Mouse (Mus musculus): ENCODE data around the gene Got2. TPM values are rescaled to one million over a fixed set of nuclear protein-coding genes. Genes with fewer than 3 reads are reported as not detected.
A peak's percentile ranks its signal among the peaks of the same experiment; 100 is the strongest.
"Not testable (repeated sequence)": the region's sequence is repeated elsewhere in the genome, so short reads cannot be mapped to it uniquely, and the experiment has no call there.

The Got2 gene
- polyA plus RNA-seq, 1 experiment from 2014 or later = 322 TPM

DNA sequence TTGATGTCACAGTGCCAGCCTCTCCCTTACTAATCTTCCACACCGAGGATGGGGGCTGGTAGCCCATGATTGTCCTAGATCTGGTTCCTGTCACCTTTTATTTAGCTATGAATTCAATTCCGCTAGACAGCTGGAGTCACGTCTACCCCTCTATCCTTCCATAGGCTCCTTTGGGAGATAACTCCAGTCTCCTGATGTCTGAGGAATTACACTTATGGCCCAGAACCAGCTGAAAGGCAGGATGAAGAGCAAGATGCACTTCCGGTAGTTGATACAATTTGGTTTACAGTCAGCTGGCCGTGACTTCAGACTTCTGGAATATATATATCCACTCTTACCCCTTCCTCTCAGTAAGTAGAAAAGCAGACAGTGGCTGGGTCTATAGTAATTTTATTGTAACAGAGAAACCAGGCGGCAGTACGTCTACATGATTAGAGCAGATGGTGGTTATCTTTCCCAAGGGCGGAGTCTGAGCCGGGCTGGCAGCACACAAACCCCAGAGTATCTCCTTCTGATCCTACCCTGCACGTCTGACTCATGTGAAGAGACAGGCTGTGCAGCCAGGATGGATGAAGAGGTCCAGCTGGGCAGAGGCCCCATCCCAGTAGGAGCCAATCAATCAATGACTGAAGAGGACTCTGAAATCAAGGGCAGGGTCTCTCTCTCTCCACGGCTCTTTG lies 24.4 kb downstream of the Got2 start:
- H3K4me1 ChIP-seq; ATAC-seq (ENCODE audit: extremely low read depth, insufficient number of reproducible peaks, low FRiP score, low TSS enrichment); H3K4me2 ChIP-seq; H3K27ac ChIP-seq (replicated peaks); H3K9me3 ChIP-seq; H3K9ac ChIP-seq; H3K4me3 ChIP-seq; H3K27me3 ChIP-seq (replicated peaks): not testable (repeated sequence)
- peaks cover 57% of the 10 kb centered on the region for H3K36me3 ChIP-seq
- 54% methylated on average over 10 of the region's 11 CpGs for WGBS

DNA sequence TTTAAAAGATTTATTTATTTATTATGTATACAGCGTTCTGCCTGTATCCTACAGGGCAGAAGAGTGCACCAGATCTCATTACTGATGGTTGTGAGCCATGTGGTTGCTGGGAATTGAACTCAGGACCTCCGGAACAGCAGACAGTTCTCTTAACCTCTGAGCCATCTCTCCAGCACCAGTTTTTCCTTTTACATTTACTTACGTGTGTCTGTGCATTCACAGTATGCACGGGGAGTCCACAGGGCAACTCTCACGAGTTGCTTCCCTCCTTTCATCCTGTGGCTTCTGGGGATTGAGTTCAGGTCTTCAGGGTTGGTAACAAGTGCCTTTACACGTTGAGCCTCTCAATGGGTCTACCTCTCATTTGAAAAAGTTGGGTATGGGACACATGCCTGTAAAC lies 34.2 kb downstream of the Got2 start:
- H3K9me3 ChIP-seq = no peaks in the 10 kb centered on the region
- no peak for ATAC-seq (ENCODE audit: extremely low read depth, insufficient number of reproducible peaks, low FRiP score, low TSS enrichment)
- no peak overlapping the region for H3K4me3 ChIP-seq
- no peaks in the 10 kb centered on the region for H3K36me3 ChIP-seq
- no peak overlapping the region for H3K27ac ChIP-seq (replicated peaks)
- 74% methylated on average over 6 of the region's 6 CpGs for WGBS
- no peaks in the 10 kb centered on the region for H3K27me3 ChIP-seq (replicated peaks)
- H3K9ac ChIP-seq = no peak overlapping the region
- no peak overlapping the region for H3K4me2 ChIP-seq
- H3K4me1 ChIP-seq = peaks cover 16% of the 10 kb centered on the region

DNA sequence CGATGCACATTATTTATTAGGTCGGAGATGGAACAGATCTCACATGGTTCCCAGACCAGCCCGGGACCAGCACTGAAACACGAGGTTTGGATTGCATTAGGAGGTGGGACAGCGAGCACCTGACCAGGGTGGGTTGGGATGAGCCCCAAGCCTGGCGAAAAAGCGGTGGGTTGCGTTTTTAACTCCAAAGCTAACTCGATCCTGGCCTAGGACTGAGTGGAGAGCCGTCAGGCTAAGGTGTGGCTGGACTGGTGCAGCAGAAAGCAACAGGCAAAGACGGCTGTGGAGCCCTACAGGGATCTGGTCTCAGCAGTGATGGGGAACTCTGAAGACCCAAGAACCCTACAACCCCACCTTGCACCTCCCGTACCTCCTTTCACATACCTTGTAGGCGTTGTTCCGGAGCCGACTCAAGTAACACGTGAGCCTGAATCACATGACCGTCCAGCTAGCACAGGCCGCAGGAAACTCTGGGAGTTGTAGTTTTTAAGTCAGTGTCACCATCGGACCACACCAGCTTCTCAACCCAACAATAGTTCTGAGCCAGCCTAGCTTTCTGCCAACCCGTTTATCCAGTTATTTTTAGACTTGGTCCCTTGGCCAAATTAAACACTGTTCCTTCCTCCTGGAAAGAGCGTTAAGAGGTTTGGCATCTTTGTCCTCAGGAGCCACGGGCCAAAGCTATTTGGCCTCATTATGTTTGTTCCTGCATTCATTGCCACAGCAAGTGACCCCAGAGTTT lies 35.1 kb downstream of the Got2 start, which contains the start of gene Slc38a7:
Gene Slc38a7 (minus strand): TSS at position 438 of the 742 bp plus-strand sequence.
- ATAC-seq (ENCODE audit: extremely low read depth, insufficient number of reproducible peaks, low FRiP score, low TSS enrichment) = peak; percentile 87
- peaks cover 16% of the 10 kb centered on the region for H3K4me1 ChIP-seq

DNA sequence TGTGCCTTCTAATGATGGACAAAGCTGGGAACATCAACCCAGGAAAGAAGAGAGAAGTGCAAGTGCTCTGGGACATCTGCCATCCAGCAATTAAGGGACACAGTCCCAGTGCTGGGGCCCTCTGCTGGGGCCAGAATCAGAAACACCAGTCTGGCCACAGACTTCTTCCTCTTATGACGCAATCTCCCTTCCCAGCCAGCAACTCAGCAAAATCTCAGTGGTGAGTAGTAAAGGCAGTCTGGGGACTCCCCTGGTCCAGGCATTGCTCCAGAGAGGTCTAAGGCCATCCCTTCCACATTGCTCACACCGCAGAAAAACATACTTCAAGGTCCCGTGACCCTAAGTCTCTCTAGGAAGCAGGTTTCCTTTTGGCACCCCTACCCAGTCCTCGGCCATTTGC lies 36.1 kb downstream of the Got2 start:
- peaks cover 16% of the 10 kb centered on the region for H3K4me1 ChIP-seq
- H3K36me3 ChIP-seq = peaks cover 7% of the 10 kb centered on the region
- H3K27me3 ChIP-seq (replicated peaks) = no peaks in the 10 kb centered on the region
- H3K9me3 ChIP-seq = no peaks in the 10 kb centered on the region
- peak overlapping the region; percentile 89 for H3K9ac ChIP-seq
- H3K4me2 ChIP-seq = peak overlapping the region; percentile 90
- no peak for ATAC-seq (ENCODE audit: extremely low read depth, insufficient number of reproducible peaks, low FRiP score, low TSS enrichment)
- WGBS = 58% methylated on average over 4 of the region's 4 CpGs
- no peak overlapping the region for H3K27ac ChIP-seq (replicated peaks)
- H3K4me3 ChIP-seq = peak overlapping the region; percentile 82

More for the DNA sequence above, 35.1 kb downstream of the Got2 start, which contains the start of gene Slc38a7:
- Histone ChIP-seq H3K9ac (peak within 1 kb of the TSS; percentile 89), H3K4me3 (peak within 1 kb of the TSS; percentile 82), H3K9me3 (no peaks in the 10 kb centered on the region), H3K36me3 (peaks cover 2% of the 10 kb centered on the region), H3K27me3 (replicated peaks) (no peaks in the 10 kb centered on the region), H3K4me2 (peak within 1 kb of the TSS; percentile 90), H3K27ac (replicated peaks) (peak within 1 kb of the TSS; percentile 28)
- WGBS = 13% methylated on average over 22 of the region's 22 CpGs

DNA sequence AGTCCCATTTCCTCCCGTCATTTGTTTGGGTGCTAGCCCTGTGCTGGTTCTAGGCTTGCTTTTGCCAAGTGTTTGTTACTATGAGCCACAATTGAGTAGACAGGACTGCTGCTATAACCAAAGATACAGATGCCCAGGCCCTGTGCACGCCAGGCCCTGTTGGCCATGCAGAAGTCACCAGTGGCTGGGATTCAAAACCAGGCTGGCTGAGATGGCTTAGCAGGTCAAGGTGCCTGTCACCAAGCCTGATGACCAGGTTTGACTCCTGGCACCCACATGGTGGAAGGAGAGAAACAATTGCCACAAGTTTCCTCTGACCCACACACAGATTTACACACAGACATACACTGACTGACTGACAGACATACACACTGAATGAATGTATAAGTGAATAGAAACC lies 38.0 kb downstream of the Got2 start:
- Histone ChIP-seq H3K9ac (no peak overlapping the region), H3K4me1 (peaks cover 23% of the 10 kb centered on the region), H3K36me3 (peaks cover 22% of the 10 kb centered on the region), H3K27ac (replicated peaks) (no peak overlapping the region), H3K4me2 (no peak overlapping the region), H3K4me3 (no peak overlapping the region), H3K9me3 (no peaks in the 10 kb centered on the region), H3K27me3 (replicated peaks) (no peaks in the 10 kb centered on the region)
- WGBS = 90% methylated on average over 2 of the region's 2 CpGs
- ATAC-seq (ENCODE audit: extremely low read depth, insufficient number of reproducible peaks, low FRiP score, low TSS enrichment) = no peak

DNA sequence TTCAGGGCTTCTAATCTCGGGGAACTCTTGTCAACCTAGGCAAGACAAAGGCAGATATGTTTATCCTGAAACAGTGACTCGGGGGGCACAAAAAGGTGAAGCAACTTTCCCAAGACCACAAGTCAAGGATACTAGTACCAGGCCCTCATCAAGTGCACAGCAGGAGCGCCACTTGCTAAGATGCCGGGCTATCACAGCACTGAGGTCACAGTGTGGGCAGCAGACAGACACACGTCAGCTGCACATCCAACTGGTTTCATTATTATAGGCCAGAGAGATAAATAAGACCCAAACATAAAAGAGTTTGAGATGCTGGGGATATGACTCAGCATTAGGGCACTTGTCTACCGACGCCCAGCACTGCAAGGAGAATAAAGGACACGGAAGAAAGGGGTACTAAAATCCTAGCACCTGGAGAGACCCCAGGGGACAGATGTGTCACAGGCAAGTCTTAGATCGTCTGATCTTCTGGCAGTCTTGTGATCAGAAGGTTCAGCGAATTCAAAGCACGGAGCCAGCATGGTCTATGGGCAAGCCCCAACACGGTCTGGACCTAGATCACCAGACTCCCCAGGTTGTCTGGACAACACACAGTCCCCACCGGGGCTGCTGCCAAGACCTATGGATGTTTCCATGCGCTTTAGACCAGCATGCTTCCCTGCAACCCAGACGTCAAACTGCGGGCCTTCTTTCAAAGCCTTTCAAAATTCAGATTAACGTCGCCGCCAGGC lies 39.4 kb downstream of the Got2 start:
- Histone ChIP-seq H3K4me2 (no peak overlapping the region), H3K4me1 (peaks cover 25% of the 10 kb centered on the region), H3K27me3 (replicated peaks) (no peaks in the 10 kb centered on the region), H3K9ac (no peak overlapping the region), H3K36me3 (peaks cover 36% of the 10 kb centered on the region), H3K4me3 (no peak overlapping the region), H3K9me3 (no peaks in the 10 kb centered on the region), H3K27ac (replicated peaks) (no peak overlapping the region)
- no peak for ATAC-seq (ENCODE audit: extremely low read depth, insufficient number of reproducible peaks, low FRiP score, low TSS enrichment)
- WGBS = 83% methylated on average over 19 of the region's 19 CpGs

DNA sequence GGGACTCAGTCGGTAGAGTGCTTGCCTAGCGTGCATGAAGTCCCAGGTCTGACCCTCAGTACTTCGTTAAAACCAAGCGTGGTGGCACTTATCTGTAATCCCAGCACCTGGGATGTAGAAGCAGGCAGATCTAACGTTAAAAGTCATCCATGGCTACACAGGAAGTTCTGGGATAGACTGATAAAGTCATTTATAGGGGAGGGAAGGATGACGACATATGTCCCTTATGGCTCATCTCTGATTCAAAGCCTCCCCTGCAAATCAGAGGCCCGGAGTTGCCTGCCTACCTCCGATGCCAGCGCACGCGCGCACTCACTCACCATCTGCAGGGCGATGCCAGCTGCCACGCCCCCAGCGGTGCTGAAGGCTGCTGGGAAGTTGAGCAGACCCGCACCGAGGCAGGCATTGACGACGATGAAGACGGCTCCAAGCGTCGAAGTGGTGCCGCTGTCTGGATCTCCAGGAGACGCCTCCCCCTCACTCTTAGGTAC lies 40.2 kb downstream of the Got2 start:
- no peak overlapping the region for H3K4me3 ChIP-seq
- peaks cover 44% of the 10 kb centered on the region for H3K36me3 ChIP-seq
- no peaks in the 10 kb centered on the region for H3K9me3 ChIP-seq
- no peak overlapping the region for H3K27ac ChIP-seq (replicated peaks)
- ATAC-seq (ENCODE audit: extremely low read depth, insufficient number of reproducible peaks, low FRiP score, low TSS enrichment) = no peak
- no peak overlapping the region; the same call in 1 of the 2 replicates for H3K4me2 ChIP-seq
- H3K27me3 ChIP-seq (replicated peaks) = no peaks in the 10 kb centered on the region
- no peak overlapping the region for H3K9ac ChIP-seq
- 69% methylated on average over 24 of the region's 24 CpGs for WGBS
- peaks cover 21% of the 10 kb centered on the region for H3K4me1 ChIP-seq

DNA sequence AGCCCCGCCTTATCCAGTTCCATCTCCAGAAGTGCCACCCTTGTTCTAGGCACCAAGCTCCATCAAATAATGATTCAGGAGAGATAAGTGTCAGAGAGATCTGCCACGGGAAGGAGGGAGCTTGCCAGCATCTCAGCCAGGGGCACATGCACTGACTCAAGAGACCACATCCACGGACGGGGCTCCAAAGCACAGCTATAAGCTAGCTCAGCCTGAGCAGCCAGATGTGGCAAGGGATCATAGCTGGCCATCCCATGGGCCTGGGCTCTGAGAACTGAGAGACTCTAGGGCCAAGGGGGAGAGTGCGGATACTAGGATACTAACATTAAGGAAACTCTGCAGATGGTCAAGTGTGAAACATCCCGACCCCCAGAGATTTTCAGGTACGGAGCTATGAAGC lies 43.3 kb downstream of the Got2 start:
- 78% methylated on average over 7 of the region's 7 CpGs for WGBS

DNA sequence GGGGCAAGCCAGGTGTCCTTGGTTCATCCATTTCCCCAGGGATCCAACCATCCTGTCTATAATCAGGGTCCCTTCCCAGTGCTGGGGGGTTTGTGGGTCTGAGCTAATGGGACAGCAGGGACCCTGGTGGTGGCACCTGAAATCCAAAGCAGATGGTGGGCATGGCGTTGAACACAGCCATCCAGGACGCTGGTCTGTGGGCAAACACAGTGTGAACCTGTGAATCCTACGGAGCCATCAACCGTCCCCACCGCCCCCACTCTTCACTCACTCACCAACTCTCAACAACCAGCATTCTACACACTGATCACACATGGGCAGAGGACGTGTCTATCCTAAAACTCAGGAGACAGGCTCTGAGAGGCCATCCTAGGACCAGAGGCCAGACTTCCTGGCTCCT lies 44.4 kb downstream of the Got2 start:
- no peaks in the 10 kb centered on the region for H3K9me3 ChIP-seq
- 85% methylated on average over 6 of the region's 6 CpGs for WGBS
- no peak overlapping the region for H3K27ac ChIP-seq (replicated peaks)
- H3K4me1 ChIP-seq = peaks cover 9% of the 10 kb centered on the region
- H3K4me2 ChIP-seq = no peak overlapping the region
- H3K27me3 ChIP-seq (replicated peaks) = no peaks in the 10 kb centered on the region
- no peak overlapping the region for H3K9ac ChIP-seq
- H3K4me3 ChIP-seq = no peak overlapping the region
- peaks cover 83% of the 10 kb centered on the region for H3K36me3 ChIP-seq
- ATAC-seq (ENCODE audit: extremely low read depth, insufficient number of reproducible peaks, low FRiP score, low TSS enrichment) = no peak

More for the DNA sequence above, 43.3 kb downstream of the Got2 start:
- H3K27ac ChIP-seq (replicated peaks) = no peak overlapping the region
- no peaks in the 10 kb centered on the region for H3K9me3 ChIP-seq
- no peak overlapping the region for H3K4me3 ChIP-seq
- peaks cover 9% of the 10 kb centered on the region for H3K4me1 ChIP-seq
- no peak overlapping the region for H3K4me2 ChIP-seq
- no peak for ATAC-seq (ENCODE audit: extremely low read depth, insufficient number of reproducible peaks, low FRiP score, low TSS enrichment)
- no peaks in the 10 kb centered on the region for H3K27me3 ChIP-seq (replicated peaks)
- H3K9ac ChIP-seq = no peak overlapping the region
- H3K36me3 ChIP-seq = peaks cover 73% of the 10 kb centered on the region

DNA sequence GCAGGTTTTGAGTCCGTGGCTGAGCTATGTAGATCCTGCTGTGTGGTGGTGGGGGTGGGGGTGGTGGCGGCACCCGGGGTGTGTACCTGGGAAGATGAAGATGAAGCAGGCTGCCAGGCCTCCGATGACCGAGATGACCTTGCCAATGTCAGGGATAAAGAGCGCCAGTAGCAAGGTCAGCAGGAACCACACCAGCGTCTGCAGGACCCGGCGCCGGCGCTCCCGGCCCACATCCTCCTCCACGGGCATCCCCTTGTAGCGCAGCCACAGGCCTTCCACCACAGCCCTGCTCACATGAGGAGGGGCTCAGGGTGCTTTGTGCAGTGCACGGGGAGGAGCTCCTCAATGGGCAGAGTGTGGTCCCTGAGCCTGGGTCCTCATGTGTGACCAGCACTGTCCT lies 46.9 kb downstream of the Got2 start:
- 85% methylated on average over 15 of the region's 15 CpGs for whole genome bisulfite sequencing
- no peak overlapping the region for H3K4me2 ChIP-seq
- H3K9ac ChIP-seq = no peak overlapping the region
- H3K4me1 ChIP-seq = peaks cover 9% of the 10 kb centered on the region
- H3K9me3 ChIP-seq = no peaks in the 10 kb centered on the region
- no peaks in the 10 kb centered on the region for H3K27me3 ChIP-seq (replicated peaks)
- no peak for ATAC-seq (ENCODE audit: extremely low read depth, insufficient number of reproducible peaks, low FRiP score, low TSS enrichment)
- peaks cover 85% of the 10 kb centered on the region for H3K36me3 ChIP-seq
- no peak overlapping the region for H3K4me3 ChIP-seq
- no peak overlapping the region for H3K27ac ChIP-seq (replicated peaks)

DNA sequence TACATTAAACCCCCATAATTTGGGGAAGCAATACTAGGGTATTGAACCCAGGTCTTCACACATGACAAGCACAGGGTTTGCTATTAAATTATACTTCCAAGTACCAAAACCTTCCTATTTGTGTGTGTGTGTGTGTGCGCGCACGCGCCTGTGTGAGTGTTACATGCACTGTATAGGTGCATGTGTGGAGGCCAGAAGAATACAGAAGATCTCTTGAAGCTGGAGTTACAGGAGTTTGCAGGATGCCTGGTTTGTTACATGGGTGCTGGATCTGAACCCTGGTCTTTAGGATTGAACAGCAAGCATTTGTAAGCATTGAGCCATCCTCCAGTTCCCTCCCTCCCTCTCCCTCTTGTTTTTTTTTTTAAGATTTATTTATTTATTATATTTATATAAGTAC lies 49.1 kb downstream of the Got2 start:
- Histone ChIP-seq H3K9ac (no peak overlapping the region), H3K4me2 (no peak overlapping the region), H3K36me3 (peaks cover 68% of the 10 kb centered on the region), H3K4me1 (no peaks in the 10 kb centered on the region), H3K4me3 (no peak overlapping the region), H3K27ac (replicated peaks) (no peak overlapping the region), H3K9me3 (no peaks in the 10 kb centered on the region), H3K27me3 (replicated peaks) (no peaks in the 10 kb centered on the region)
- WGBS = 97% methylated on average over 4 of the region's 4 CpGs
- ATAC-seq (ENCODE audit: extremely low read depth, insufficient number of reproducible peaks, low FRiP score, low TSS enrichment) = no peak
